Mouse (Mus musculus) hindlimb bud, embryonic 11.5 days (tissue): Measurements from ENCODE around the gene Bcl7b.

Experiments used
- DNase-seq: peaks from one replicate; pipeline ENCODE4 v3.0.0-alpha.2; 2012; ENCODE audit warnings: low read depth, low spot score; ENCODE audit errors: extremely low spot score

The Bcl7b gene

GRCm38 (mm10) chr5:135168063-135169062 lies at the start of gene Bcl7b:
Bcl7b (plus strand) TSS chr5:135168283.
- peak; percentile 78 for DNase-seq

GRCm38 (mm10) chr5:135118589-135119081 lies 49.4 kb upstream of the Bcl7b start:
- no peak for DNase-seq

- DNase-seq = no peak
Observed at GRCm38 (mm10) chr5:135120753-135121152, 47.3 kb upstream of the Bcl7b start.

GRCm38 (mm10) chr5:135126121-135126520 lies 42.0 kb upstream of the Bcl7b start:
- no peak for DNase-seq

GRCm38 (mm10) chr5:135127669-135128068 lies 40.4 kb upstream of the Bcl7b start:
- no peak for DNase-seq

- no peak for DNase-seq
Observed at GRCm38 (mm10) chr5:135129747-135130146, 38.3 kb upstream of the Bcl7b start.

- no peak for DNase-seq
Observed at GRCm38 (mm10) chr5:135133736-135134405, 34.2 kb upstream of the Bcl7b start.

GRCm38 (mm10) chr5:135134534-135134933 lies 33.5 kb upstream of the Bcl7b start:
- no peak for DNase-seq

GRCm38 (mm10) chr5:135139881-135140280 lies 28.2 kb upstream of the Bcl7b start:
- DNase-seq = no peak

- DNase-seq = no peak
Observed at GRCm38 (mm10) chr5:135144469-135144868, 23.6 kb upstream of the Bcl7b start.

- DNase-seq = no peak
Observed at GRCm38 (mm10) chr5:135145532-135145931, 22.6 kb upstream of the Bcl7b start.

- no peak for DNase-seq
Observed at GRCm38 (mm10) chr5:135145955-135146354, 22.1 kb upstream of the Bcl7b start.

- no peak for DNase-seq
Observed at GRCm38 (mm10) chr5:135148715-135149052, 19.4 kb upstream of the Bcl7b start.

GRCm38 (mm10) chr5:135149053-135149819 lies 18.8 kb upstream of the Bcl7b start, which contains the start of gene Tbl2:
Tbl2 (plus strand) TSS chr5:135149657.
- DNase-seq = peak; percentile 93

- no peak for DNase-seq
Observed at GRCm38 (mm10) chr5:135149820-135150178, 18.3 kb upstream of the Bcl7b start.

GRCm38 (mm10) chr5:135156496-135156895 lies 11.6 kb upstream of the Bcl7b start:
- no peak for DNase-seq

GRCm38 (mm10) chr5:135161221-135161620 lies 6.9 kb upstream of the Bcl7b start:
- DNase-seq = no peak

GRCm38 (mm10) chr5:135161650-135162049 lies 6.4 kb upstream of the Bcl7b start:
- no peak for DNase-seq

- no peak for DNase-seq
Observed at GRCm38 (mm10) chr5:135162361-135162760, 5.7 kb upstream of the Bcl7b start.

GRCm38 (mm10) chr5:135162821-135163220 lies 5.3 kb upstream of the Bcl7b start:
- no peak for DNase-seq

- no peak for DNase-seq
Observed at GRCm38 (mm10) chr5:135166909-135167308, 1.2 kb upstream of the Bcl7b start.
